Mouse (Mus musculus) Patski (cell line): ENCODE results near the gene Ccdc103. TPM values are rescaled to one million over a fixed set of nuclear protein-coding genes. Genes with fewer than 3 reads are reported as not detected.

ENCODE experiments used
- ATAC-seq: fragments of 100-300 bp; one replicate; pipeline ENCODE4 v1.8.0; 2021
- CTCF ChIA-PET: fragments of 350-600 bp; sonication (Branson Sonifier 250); formaldehyde crosslinking; loops from one replicate; lab custom pipeline; 2022; ENCODE audit warnings: inconsistent platforms; lab: Charles Lee
- POLR2A ChIA-PET: fragments of 350-600 bp; sonication (Branson Sonifier 250); formaldehyde crosslinking; loops from one replicate; lab custom pipeline; 2022; ENCODE audit warnings: antibody characterized with exemption, inconsistent platforms; lab: Charles Lee
- DNase-seq: peaks from one replicate; pipeline ENCODE4 v3.0.0-alpha.2; 2011; ENCODE audit warnings: low read depth, low spot score
- H3K27me3 ChIP-seq: fragments of 371-371 bp; one replicate; pipeline ENCODE4 v1.5.1; 2021
- CTCF ChIP-seq: fragments of 100-300 bp; IDR thresholded peaks from one replicate; pipeline ENCODE4 v1.5.1; 2021
- in situ Hi-C: fragments of 300-500 bp; cut with MboI; formaldehyde crosslinking; loops from 3 replicates; pipeline ENCODE4 v1.11.1; 2018; ENCODE audit warnings: low pct_unique_long_range_greater_than_20kb, mixed read lengths
- polyA plus RNA-seq: library from polyadenylated mRNA; unstranded; gene quantifications from one replicate; pipeline ENCODE4 v1.2.3, GENCODE M21; 2021

Gene Ccdc103
- polyA plus RNA-seq, 1 experiment from 2014 or later = 6.0 TPM

DNA sequence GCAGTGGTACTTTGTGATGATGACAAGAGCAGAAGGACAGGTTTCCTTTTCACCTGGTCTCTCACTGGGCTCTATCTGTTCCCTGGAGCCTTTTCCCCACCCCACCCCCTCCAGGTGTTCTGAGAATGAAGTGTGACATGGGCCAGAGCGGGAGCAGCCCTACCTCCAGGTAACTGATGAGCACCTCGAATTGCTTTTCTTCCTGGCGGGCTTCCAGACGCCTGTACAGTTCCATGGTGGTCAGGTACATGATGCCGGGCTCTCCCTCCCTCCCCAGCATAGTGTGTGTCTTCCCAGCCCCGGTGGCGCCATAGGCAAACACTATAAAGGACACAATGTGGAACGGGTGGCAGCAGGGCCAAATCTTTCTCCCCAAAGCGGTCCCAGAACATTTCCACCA, 34.4 kb downstream of the Ccdc103 start:
- no peaks in the 10 kb centered on the region for H3K27me3 ChIP-seq
- ATAC-seq (no peak), DNase-seq (no peak)
- no peak for TF ChIP-seq CTCF
- in situ Hi-C loops = no loop called here
- POLR2A ChIA-PET = no interaction called here
- CTCF ChIA-PET = no interaction called here

DNA sequence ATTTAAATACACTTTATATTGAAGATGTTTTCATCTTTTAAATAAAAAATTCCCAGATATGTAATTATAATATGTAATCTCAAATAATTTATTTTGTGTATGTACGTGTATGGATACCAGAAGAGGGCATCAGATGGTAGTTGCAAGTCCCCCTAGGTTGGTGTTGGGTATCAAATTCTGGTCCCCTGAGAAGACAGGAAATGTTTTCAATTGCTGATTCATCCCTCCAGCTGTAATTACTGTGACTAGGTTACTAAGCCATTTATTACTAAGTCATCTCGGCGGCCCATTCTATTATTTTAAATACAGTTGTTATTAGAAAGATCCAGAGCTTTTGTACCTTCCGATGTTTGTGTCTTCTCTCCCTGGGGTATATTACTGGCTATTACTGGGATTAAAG, 37.1 kb downstream of the Ccdc103 start:
- no peaks in the 10 kb centered on the region for H3K27me3 ChIP-seq
- no peak for DNase-seq
- ChIA-PET POLR2A (no interaction called here), CTCF (interaction anchor here (1.0 to 1.3 kb wide), 4 partner anchors 29 to 136 kb away, joined by 3 to 4 read pairs (median 4); no protein-coding TSS in a partner anchor)
- in situ Hi-C loops = no loop called here
- no peak for TF ChIP-seq CTCF
- no peak for ATAC-seq

DNA sequence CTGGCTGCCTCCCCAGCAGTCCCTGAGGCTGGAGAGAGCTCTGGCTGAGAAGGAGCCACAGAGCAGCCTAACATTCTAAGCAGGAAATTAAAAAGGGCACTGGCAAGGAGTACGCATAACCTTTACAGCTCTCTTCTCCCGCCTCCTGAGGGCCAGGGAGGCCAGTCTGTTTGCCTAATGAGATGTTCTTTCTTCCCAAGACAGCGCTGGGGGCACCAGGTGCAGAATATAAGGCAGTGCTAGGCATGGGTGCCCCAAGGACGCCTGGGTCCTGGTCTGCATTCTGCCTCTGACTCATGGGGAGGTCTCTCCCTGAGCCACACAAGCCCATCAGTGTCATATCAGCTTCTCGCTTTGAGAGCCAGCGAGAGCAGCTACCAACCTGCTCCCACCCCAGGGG, 40.5 kb downstream of the Ccdc103 start:
- ChIA-PET CTCF (interaction anchor here (1.3 to 5.0 kb wide), 3 partner anchors 14 to 181 kb away, joined by 3 to 19 read pairs (median 4); partner anchors contain the start of gene Gfap), POLR2A (no interaction called here)
- TF ChIP-seq CTCF = no peak
- in situ Hi-C loops = loop anchor here (5.0 kb wide), 1 partner anchor 66 kb away; no protein-coding TSS in a partner anchor
- no peak for DNase-seq
- ATAC-seq = no peak
- no peaks in the 10 kb centered on the region for H3K27me3 ChIP-seq

DNA sequence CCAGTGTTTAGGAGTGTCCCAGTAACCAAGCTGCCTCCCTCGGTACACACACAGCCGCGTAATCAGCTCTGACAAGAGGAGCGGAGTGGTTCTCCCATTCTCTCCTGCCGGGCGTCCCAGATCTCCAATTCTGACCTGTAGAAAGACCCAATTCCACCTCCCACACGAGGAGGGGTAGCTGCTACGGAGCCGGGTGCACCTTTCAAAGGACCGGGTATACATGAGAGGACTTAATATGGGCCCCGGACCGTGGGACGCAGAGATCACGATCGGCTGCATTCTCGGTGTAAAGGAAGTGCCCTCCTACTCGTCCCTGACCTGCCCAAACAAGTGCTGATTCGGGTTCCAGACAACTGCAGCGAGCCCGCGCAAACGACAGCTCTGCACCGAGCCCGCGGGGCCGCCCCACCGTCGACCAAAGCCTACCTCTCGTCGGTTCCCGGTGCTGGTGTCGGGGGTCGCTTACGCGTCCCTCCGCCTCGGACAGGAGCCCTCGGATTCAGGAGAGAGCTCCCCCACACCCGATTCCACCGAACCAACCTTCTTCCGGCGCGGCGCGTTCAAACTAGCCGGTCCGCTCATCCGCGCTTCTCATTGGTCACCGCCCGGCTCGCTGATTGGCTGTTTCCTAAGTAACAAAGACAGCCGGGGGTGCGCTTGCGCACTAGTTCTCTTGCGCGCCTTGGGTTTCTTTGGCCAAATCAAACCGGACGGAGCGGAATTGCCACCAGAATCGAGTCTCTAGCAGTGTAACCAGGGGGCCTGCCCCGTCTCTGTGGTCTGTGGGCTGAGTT, 43.8 kb downstream of the Ccdc103 start, which contains the start of gene Kif18b:
Kif18b (minus strand) TSS at position 568 of the 794 bp plus-strand sequence.
- ChIA-PET POLR2A (interaction anchor here (1.1 kb wide), 1 partner anchor 10 kb away, joined by 3 read pairs; no protein-coding TSS in a partner anchor), CTCF (interaction anchor here (1.1 to 5.0 kb wide), 4 partner anchors 11 to 38 kb away, joined by 3 to 19 read pairs (median 10); partner anchors contain the start of gene Gfap)
- ATAC-seq (peak; percentile 71), DNase-seq (peak; percentile 75)
- in situ Hi-C loops = loop anchor here (5.0 kb wide), 1 partner anchor 63 kb away; no protein-coding TSS in a partner anchor
- no peaks in the 10 kb centered on the region for H3K27me3 ChIP-seq
- no peak for TF ChIP-seq CTCF

DNA sequence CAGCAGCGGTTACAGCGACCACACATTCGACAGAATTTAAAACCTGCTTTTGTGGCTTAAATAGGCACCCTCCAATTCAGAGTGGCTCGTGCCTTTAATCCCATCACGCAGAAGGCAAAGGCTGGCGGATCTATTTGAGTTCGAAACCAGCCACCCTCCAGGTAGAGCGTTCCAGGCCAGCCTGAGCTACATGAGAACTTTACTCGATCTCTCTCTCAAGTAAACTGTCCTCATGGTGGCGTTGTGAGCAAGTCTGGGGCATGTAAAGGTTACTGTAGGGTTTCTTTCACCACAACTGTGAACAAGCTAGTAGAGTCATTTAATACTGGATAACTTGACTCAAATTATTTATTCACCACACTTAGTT, 44.3 kb downstream of the Ccdc103 start:
- POLR2A ChIA-PET = no interaction called here
- in situ Hi-C loops = no loop called here
- no peaks in the 10 kb centered on the region for H3K27me3 ChIP-seq
- CTCF ChIA-PET = interaction anchor here (1.1 to 5.0 kb wide), 4 partner anchors 11 to 66 kb away, joined by 4 to 19 read pairs (median 10); partner anchors contain the start of gene Gfap
- DNase-seq (no peak), ATAC-seq (peak; percentile 35)
- TF ChIP-seq CTCF = no peak

DNA sequence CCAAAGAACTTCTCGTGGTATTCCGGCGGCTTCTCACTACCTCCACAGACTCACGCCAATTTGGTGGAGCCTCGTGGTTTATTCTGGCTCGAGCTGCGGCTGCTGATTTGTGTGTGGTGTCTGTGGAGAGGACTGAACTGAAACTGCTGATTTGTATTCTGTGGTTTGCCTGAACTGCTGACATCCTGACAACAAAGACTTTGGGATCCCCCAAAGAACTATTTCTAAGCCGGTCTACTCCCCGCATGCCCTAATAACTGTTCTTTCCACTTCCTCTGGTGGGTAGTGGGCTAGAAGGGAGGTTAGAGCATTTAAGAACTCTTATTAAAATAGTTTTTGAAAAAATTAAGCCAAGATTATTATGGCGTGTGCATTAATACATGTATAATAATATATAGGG, 49.7 kb downstream of the Ccdc103 start:
- CTCF ChIA-PET = no interaction called here
- ATAC-seq (no peak), DNase-seq (no peak)
- in situ Hi-C loops = no loop called here
- no peak for TF ChIP-seq CTCF
- POLR2A ChIA-PET = interaction anchor here (0.8 kb wide), 1 partner anchor 33 kb away, joined by 4 read pairs; no protein-coding TSS in a partner anchor
- H3K27me3 ChIP-seq = no peaks in the 10 kb centered on the region

Other genes with a start within 250 kb of the Ccdc103 start
- 0.09 TPM for gene Meioc, start 217.5 kb upstream of the Ccdc103 start, polyA plus RNA-seq
- 41.4 TPM for gene Ccdc43, start 183.4 kb upstream of the Ccdc103 start, polyA plus RNA-seq
- gene Adam11, start 119.8 kb upstream of the Ccdc103 start, polyA plus RNA-seq = 5.3 TPM
- 33.9 TPM for gene Gjc1, start 61.5 kb upstream of the Ccdc103 start, polyA plus RNA-seq
- gene Higd1b, start 45.4 kb upstream of the Ccdc103 start, polyA plus RNA-seq = not detected
- gene Eftud2, start 219 bp upstream of the Ccdc103 start, polyA plus RNA-seq = 120 TPM
- gene Fam187a, start 4.0 kb downstream of the Ccdc103 start, polyA plus RNA-seq = 0.26 TPM
- 0.44 TPM for gene Gfap, start 19.7 kb downstream of the Ccdc103 start, polyA plus RNA-seq
- 13.4 TPM for gene Kif18b, start 43.9 kb downstream of the Ccdc103 start, polyA plus RNA-seq
- gene C1ql1, start 65.5 kb downstream of the Ccdc103 start, polyA plus RNA-seq = 19.6 TPM
- 87.5 TPM for gene Nmt1, start 147.0 kb downstream of the Ccdc103 start, polyA plus RNA-seq
- 60.6 TPM for gene Dcakd, start 147.1 kb downstream of the Ccdc103 start, polyA plus RNA-seq
- 56.1 TPM for gene Plcd3, start 220.5 kb downstream of the Ccdc103 start, polyA plus RNA-seq
- gene Acbd4, start 220.5 kb downstream of the Ccdc103 start, polyA plus RNA-seq = 100 TPM
- 47.5 TPM for gene Hexim1, start 235.0 kb downstream of the Ccdc103 start, polyA plus RNA-seq